Mouse (Mus musculus): ENCODE measurements at regions not wholly inside any gene's neighbourhood (a gene's known extent, or its start where the extent isn't known, plus 50 kb on each side); places are given as distances from the start of the nearest gene placed in this dataset.

DNA sequence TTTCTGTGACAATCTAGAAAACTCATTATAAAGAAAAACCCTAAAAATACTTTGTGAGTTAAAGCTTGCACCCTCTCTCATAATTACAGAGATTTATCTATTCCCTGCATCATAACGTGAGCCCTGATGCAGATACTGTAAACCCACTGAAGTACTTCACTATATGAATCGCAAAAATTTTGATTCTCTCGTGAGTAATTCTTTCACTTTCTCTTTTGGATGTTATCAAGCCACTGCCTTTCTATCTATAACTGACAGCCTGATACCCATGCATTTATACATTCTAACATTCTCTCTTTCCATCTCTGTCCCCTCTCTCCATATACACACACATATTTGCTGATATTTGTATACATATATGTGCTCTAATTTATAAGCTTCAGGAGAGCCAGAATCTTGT, 264.1 kb upstream of the Gm765 start:
- H3K9ac ChIP-seq (replicated peaks) = no peak overlapping the region
- H3K27me3 ChIP-seq (replicated peaks) = no peaks in the 10 kb centered on the region
- H3K27ac ChIP-seq (replicated peaks) = no peak overlapping the region
- 79% methylated on average over 3 of the region's 3 CpGs for WGBS
- no peak for ATAC-seq (ENCODE audit: low FRiP score)
- no peak overlapping the region for H3K4me2 ChIP-seq
- H3K4me1 ChIP-seq = no peaks in the 10 kb centered on the region
- H3K9me3 ChIP-seq (replicated peaks) = no peaks in the 10 kb centered on the region
- no peak overlapping the region for H3K4me3 ChIP-seq (replicated peaks)
- no peaks in the 10 kb centered on the region for H3K36me3 ChIP-seq

DNA sequence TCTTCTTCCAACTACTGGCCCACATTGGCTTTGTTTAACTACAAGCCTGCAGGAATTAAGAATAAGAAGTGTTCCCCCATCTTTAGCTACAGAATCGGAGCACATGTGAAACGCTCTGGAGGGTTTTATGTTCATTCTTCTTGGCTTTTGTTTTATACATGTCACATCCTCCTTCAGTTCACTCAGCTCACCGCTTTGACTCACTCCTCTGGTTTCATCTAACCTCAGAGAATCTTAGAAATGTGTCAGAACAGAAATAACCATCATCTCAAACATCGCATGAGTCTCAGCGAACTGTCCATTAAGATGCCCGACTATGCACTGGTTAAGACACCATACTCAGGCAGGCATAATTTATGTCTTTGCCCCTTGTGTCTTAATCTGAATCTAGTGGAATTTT, 255.1 kb upstream of the Gm765 start:
- Histone ChIP-seq H3K9me3 (replicated peaks) (no peaks in the 10 kb centered on the region), H3K4me3 (replicated peaks) (no peak overlapping the region), H3K27me3 (replicated peaks) (no peaks in the 10 kb centered on the region), H3K4me2 (no peak overlapping the region), H3K9ac (replicated peaks) (no peak overlapping the region), H3K27ac (replicated peaks) (no peak overlapping the region), H3K4me1 (no peaks in the 10 kb centered on the region), H3K36me3 (no peaks in the 10 kb centered on the region)
- 87% methylated on average over 6 of the region's 6 CpGs for WGBS
- ATAC-seq (ENCODE audit: low FRiP score) = no peak

DNA sequence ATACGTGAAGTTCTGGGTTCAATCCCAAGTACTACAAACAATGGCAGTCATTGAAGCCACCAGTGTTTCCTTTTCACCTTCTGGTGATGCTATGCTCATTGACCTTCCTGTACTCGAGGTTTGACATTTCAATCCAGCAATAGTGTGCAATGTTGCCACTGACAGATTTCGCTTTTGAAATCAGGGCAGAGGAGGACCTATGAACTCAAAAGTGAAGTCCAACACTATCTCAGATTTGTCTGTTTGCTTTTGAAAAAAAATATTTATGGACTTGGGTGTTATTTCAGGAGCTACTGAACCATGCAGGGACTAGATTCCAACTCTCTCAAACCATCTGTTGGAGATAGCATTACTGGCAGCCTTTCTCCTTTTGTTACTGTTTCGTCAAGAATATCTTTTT, 248.4 kb upstream of the Gm765 start:
- Histone ChIP-seq H3K9ac (replicated peaks) (no peak overlapping the region), H3K36me3 (no peaks in the 10 kb centered on the region), H3K27me3 (replicated peaks) (no peaks in the 10 kb centered on the region), H3K27ac (replicated peaks) (no peak overlapping the region), H3K4me2 (no peak overlapping the region), H3K4me3 (replicated peaks) (no peak overlapping the region), H3K4me1 (no peaks in the 10 kb centered on the region), H3K9me3 (replicated peaks) (no peaks in the 10 kb centered on the region)
- no peak for ATAC-seq (ENCODE audit: low FRiP score)
- 81% methylated on average over 4 of the region's 4 CpGs for WGBS

DNA sequence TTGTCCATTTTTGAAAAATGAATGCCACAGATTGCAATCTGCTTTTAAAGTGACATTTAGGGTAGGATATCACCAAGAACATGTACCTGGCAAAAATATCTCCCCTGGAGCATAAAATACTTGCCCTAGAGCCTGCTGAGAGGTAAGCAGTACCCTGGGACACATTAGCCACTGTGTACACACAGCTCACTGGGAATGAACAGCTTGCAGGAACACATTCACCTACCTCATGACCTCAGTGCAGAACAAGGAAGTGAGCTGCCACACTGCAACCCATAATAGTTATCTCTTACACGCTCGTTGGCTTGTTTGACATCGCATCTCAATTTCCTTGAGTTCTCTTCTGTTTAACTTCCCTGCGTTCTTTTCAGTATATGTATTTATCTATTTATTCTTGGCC, 246.4 kb upstream of the Gm765 start:
- Histone ChIP-seq H3K9me3 (replicated peaks) (no peaks in the 10 kb centered on the region), H3K4me1 (no peaks in the 10 kb centered on the region), H3K4me3 (replicated peaks) (no peak overlapping the region), H3K36me3 (no peaks in the 10 kb centered on the region), H3K9ac (replicated peaks) (no peak overlapping the region), H3K27me3 (replicated peaks) (no peaks in the 10 kb centered on the region), H3K4me2 (no peak overlapping the region), H3K27ac (replicated peaks) (no peak overlapping the region)
- WGBS = 83% methylated on average over 4 of the region's 4 CpGs
- ATAC-seq (ENCODE audit: low FRiP score) = no peak

DNA sequence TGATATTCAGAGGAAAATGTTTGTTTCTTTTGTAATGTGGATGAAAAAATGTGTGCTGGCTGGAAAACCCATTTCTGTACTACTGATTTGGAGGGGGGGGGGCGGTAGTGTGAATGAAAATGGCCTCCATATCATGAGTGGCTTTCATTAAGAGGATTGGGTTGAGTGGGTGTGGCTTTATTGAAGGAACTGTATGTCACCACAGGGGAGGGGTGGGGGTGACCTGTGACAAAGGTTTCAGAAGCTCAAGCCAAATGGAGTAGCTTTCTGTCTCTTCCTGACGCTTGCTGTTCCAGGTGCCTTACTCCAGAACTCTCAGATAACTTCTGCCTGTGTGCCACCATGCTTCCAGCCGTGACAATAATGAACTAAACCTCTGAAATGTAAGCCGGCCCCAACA, 242.0 kb upstream of the Gm765 start:
- Histone ChIP-seq H3K9me3 (replicated peaks) (no peaks in the 10 kb centered on the region), H3K36me3 (no peaks in the 10 kb centered on the region), H3K27me3 (replicated peaks) (no peaks in the 10 kb centered on the region), H3K27ac (replicated peaks) (no peak overlapping the region), H3K4me2 (no peak overlapping the region), H3K4me1 (no peaks in the 10 kb centered on the region), H3K9ac (replicated peaks) (no peak overlapping the region), H3K4me3 (replicated peaks) (no peak overlapping the region)
- no peak for ATAC-seq (ENCODE audit: low FRiP score)
- 90% methylated on average over 4 of the region's 4 CpGs for WGBS

DNA sequence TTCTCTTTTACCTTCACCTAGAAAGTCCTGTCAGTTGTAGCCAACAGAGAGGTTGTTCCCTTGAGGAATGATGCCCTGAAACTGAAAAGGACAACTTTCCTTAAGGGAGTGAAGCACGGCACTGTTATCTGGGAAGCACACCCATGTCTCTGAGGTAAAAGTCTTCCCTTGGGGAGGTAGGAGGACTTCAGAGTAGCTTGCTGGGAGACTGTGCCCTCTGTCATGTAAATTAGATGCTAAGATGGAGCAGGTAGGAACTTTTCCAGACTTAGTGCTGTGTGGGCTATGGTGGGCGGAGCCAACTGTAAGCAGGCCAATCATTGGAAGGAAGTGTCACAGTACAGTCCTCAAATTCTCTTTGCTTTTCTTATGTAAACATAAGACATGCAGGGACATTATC, 240.3 kb upstream of the Gm765 start:
- no peaks in the 10 kb centered on the region for H3K4me1 ChIP-seq
- H3K36me3 ChIP-seq = no peaks in the 10 kb centered on the region
- H3K9me3 ChIP-seq (replicated peaks) = no peaks in the 10 kb centered on the region
- H3K4me3 ChIP-seq (replicated peaks) = no peak overlapping the region
- no peaks in the 10 kb centered on the region for H3K27me3 ChIP-seq (replicated peaks)
- H3K9ac ChIP-seq (replicated peaks) = no peak overlapping the region
- H3K4me2 ChIP-seq = no peak overlapping the region
- no peak for ATAC-seq (ENCODE audit: low FRiP score)
- 57% methylated on average over 2 of the region's 2 CpGs for WGBS
- no peak overlapping the region for H3K27ac ChIP-seq (replicated peaks)

DNA sequence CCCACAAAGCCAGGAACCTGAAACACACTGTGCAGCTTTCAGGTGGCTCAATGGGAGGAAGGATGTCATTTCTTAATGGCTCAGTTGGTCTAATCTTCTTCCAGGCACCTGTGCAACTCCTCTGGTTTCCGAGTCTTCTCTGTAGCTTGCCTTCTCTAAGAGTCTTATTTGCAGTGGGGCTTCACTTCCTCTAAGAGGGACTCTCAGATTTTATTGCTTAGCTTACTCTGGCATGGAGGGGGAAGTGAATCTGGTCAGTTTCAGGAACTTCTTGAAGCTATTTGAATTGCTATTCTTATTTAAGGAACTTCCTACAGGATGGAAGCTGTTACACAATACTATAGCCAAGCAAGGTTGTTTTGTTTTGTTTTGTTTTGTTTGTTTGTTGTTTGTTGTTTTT, 232.7 kb upstream of the Gm765 start:
- Histone ChIP-seq H3K9ac (replicated peaks) (no peak overlapping the region), H3K9me3 (replicated peaks) (no peaks in the 10 kb centered on the region), H3K36me3 (no peaks in the 10 kb centered on the region), H3K27me3 (replicated peaks) (no peaks in the 10 kb centered on the region), H3K4me2 (no peak overlapping the region), H3K27ac (replicated peaks) (no peak overlapping the region), H3K4me1 (no peaks in the 10 kb centered on the region), H3K4me3 (replicated peaks) (no peak overlapping the region)
- 93% methylated on average over 1 of the region's 1 CpGs for WGBS
- no peak for ATAC-seq (ENCODE audit: low FRiP score)

DNA sequence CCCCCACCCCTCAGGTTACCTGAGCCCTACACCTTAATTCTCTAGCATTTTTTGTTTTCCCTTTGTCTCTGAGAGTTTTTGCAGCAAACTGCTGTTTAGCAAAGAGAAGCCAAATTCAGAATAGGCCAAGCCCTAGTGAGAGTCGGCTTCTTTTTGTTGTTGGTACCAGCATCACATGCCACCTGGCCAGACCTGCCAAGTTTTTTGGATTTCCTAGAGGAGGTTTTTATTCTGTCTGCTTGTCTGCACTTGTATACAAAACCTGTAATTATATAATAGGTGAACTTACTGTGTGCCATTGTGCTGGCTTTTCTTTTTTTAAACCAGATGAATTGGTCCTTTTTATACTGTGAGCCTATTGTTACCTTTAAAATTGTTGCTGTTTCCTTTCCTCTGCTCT, 213.1 kb upstream of the Gm765 start:
- no peaks in the 10 kb centered on the region for H3K36me3 ChIP-seq
- H3K4me2 ChIP-seq = no peak overlapping the region
- H3K27me3 ChIP-seq (replicated peaks) = no peaks in the 10 kb centered on the region
- 95% methylated on average over 1 of the region's 1 CpGs for WGBS
- no peak overlapping the region for H3K9ac ChIP-seq (replicated peaks)
- H3K4me1 ChIP-seq = no peaks in the 10 kb centered on the region
- ATAC-seq (ENCODE audit: low FRiP score) = no peak
- H3K9me3 ChIP-seq (replicated peaks) = no peaks in the 10 kb centered on the region
- no peak overlapping the region for H3K4me3 ChIP-seq (replicated peaks)
- no peak overlapping the region for H3K27ac ChIP-seq (replicated peaks)

DNA sequence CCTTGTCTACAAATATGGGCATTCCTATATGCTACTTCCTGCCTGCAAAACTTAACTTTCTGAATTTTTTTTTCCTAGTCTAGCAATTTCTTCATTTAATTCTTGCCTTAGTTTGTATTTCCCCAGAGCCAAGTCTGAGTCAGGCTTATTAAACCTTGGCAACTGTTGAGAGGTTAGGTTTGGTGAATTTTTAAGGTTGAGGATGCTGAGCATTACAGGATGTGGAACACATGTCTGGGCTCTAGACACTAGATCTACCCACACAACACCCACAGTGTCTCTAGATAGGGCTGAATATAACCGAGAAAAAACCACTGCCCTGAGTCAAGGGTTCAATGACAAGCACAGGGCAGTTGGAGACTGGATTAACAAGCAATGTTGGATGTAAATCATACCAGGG, 211.4 kb upstream of the Gm765 start:
- no peak overlapping the region for H3K4me2 ChIP-seq
- no peak overlapping the region for H3K4me3 ChIP-seq (replicated peaks)
- H3K4me1 ChIP-seq = no peaks in the 10 kb centered on the region
- no peaks in the 10 kb centered on the region for H3K36me3 ChIP-seq
- no peak overlapping the region for H3K9ac ChIP-seq (replicated peaks)
- no peaks in the 10 kb centered on the region for H3K9me3 ChIP-seq (replicated peaks)
- no peak for ATAC-seq (ENCODE audit: low FRiP score)
- no peak overlapping the region for H3K27ac ChIP-seq (replicated peaks)
- H3K27me3 ChIP-seq (replicated peaks) = no peaks in the 10 kb centered on the region
- WGBS = 80% methylated on average over 1 of the region's 1 CpGs

DNA sequence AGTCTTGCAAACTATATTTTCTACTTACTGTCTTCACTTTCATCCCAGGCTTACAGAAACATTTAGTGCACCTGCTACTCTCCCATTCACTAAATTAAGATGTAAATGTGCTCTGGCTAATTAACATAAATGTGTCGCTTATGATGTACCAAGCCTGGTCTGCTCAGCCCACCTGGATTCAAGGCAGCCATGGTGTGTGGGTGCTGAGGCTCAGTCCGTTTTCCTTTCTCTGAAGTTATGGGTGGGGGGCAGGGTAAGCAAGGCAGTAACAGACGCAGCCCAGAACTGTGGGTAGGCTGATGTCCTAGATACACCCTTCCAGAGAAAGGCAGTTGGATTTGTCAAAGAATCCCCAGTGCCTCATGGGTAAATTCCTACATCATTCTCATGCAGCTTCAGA, 209.2 kb upstream of the Gm765 start:
- no peaks in the 10 kb centered on the region for H3K36me3 ChIP-seq
- WGBS = 71% methylated on average over 3 of the region's 3 CpGs
- no peak for ATAC-seq (ENCODE audit: low FRiP score)

DNA sequence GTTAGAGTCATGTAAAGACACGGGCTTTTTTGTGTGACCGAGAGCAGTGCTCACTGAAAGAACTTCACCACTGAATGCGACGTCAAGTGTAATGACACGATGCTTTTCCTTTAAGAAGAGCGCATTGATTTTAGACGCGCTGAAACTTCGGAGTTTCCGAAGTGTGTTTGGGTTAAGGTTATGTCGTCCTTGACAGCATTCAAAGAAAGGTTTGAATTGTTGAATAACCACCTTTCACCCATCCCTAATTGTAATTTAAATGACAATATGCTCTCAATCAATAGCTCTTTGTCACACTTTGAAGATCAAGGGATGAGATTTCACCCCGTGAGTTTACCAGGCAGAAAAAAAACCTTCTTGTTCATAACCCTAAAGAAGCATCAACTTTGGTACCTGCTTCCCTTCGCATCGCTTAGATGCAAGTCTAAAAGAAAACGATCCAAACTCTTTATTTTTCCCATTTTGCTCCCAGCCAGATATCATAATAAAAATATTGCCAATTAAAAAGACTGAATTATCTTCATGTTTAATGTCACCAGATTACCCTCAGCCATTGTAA, 184.4 kb upstream of the Gm765 start:
- peaks cover 18% of the 10 kb centered on the region for H3K4me1 ChIP-seq
- WGBS = 21% methylated on average over 15 of the region's 15 CpGs
- H3K4me3 ChIP-seq (replicated peaks) = no peak overlapping the region
- no peaks in the 10 kb centered on the region for H3K36me3 ChIP-seq
- no peak overlapping the region for H3K9ac ChIP-seq (replicated peaks)
- H3K4me2 ChIP-seq = peak overlapping the region; percentile 28
- peaks cover 27% of the 10 kb centered on the region for H3K27me3 ChIP-seq (replicated peaks)
- H3K9me3 ChIP-seq (replicated peaks) = no peaks in the 10 kb centered on the region
- no peak overlapping the region for H3K27ac ChIP-seq (replicated peaks)
- ATAC-seq (ENCODE audit: low FRiP score) = no peak

More for the DNA sequence above, 209.2 kb upstream of the Gm765 start:
- Histone ChIP-seq H3K27ac (replicated peaks) (no peak overlapping the region), H3K4me1 (no peaks in the 10 kb centered on the region), H3K4me3 (replicated peaks) (no peak overlapping the region), H3K27me3 (replicated peaks) (no peaks in the 10 kb centered on the region), H3K9me3 (replicated peaks) (no peaks in the 10 kb centered on the region), H3K4me2 (no peak overlapping the region), H3K9ac (replicated peaks) (no peak overlapping the region)

DNA sequence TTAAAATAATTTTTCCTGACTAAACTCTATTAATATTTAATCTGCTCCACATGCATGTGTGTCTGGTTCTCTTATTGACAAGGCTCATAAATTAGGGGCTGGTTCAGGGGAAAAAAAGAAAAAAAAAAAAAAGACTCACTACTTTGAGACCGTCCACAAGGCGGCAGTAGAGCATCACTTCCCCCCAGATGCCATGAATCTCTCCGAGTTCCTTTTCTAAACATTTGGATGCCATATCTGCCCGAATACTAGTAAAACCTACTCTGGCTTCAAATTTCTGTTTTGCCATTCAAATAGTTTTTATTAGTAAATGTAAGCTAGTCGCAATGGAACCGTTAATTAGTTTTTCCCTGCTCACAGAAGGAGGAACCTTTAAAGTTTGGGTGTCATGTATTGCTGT, 182.7 kb upstream of the Gm765 start:
- WGBS = 6% methylated on average over 6 of the region's 6 CpGs
- no peak for ATAC-seq (ENCODE audit: low FRiP score)
- Histone ChIP-seq H3K27ac (replicated peaks) (no peak overlapping the region), H3K4me2 (no peak overlapping the region), H3K9ac (replicated peaks) (no peak overlapping the region), H3K27me3 (replicated peaks) (peaks cover 27% of the 10 kb centered on the region), H3K4me1 (peaks cover 18% of the 10 kb centered on the region), H3K36me3 (no peaks in the 10 kb centered on the region), H3K9me3 (replicated peaks) (no peaks in the 10 kb centered on the region), H3K4me3 (replicated peaks) (no peak overlapping the region)

DNA sequence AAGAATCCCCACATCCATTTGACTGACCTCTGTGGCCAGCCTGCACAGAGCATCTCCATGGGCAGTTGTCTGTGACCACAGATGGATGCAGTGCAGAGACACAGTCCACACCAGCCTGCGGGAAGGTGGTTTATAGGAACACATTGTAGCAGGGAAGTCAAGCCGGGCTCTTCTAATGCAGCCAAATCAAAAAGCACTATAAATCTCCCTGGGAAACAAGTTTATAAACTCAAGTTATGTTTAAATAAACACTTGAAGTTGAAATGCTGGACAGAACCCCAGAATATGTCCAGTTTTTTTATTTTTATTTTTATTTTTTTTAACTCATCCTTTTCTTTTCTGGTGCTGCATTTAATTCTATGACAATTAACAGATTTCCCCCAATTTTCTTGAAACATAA, 182.1 kb upstream of the Gm765 start:
- Histone ChIP-seq H3K4me2 (no peak overlapping the region), H3K4me1 (peaks cover 18% of the 10 kb centered on the region), H3K4me3 (replicated peaks) (no peak overlapping the region), H3K36me3 (no peaks in the 10 kb centered on the region), H3K27ac (replicated peaks) (no peak overlapping the region), H3K9ac (replicated peaks) (no peak overlapping the region), H3K27me3 (replicated peaks) (peaks cover 25% of the 10 kb centered on the region), H3K9me3 (replicated peaks) (no peaks in the 10 kb centered on the region)
- ATAC-seq (ENCODE audit: low FRiP score) = no peak
- WGBS = 51% methylated on average over 2 of the region's 2 CpGs

All from neural tube, embryonic 15.5 days (tissue).